Mouse (Mus musculus): Measurements from ENCODE around the gene Oxnad1. TPM values are rescaled to one million over a fixed set of nuclear protein-coding genes. Genes with fewer than 3 reads are reported as not detected.
"Not testable (repeated sequence)": the region's sequence is repeated elsewhere in the genome, so short reads cannot be mapped to it uniquely, and the experiment has no call there.

Oxnad1 gene
- polyA plus RNA-seq, 1 experiment from 2014 or later = 39.1 TPM

GRCm38 (mm10) chr14:32073211-32073685 lies 11.9 kb upstream of the Oxnad1 start:
- 67% methylated on average over 8 of the region's 8 CpGs for WGBS

DNA sequence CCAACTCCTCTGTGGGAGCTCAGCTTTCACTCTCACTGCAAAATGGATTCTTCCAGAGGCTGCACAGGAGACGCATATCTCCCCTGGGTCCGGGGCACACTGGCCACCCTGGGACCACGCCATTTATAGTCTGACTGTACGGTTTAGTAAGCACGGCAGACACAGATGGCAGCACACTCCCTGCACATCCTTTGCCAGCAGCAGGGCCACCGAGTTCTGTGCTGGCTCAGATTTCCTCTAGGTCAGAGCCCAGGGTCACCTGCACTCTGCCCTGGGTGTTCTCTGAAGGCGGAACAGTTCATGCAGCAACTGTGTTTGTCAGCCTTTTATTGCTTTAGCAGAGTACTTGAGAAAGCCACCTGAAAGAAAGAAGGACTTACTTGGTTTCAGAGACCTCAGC lies 11.3 kb upstream of the Oxnad1 start:
- Histone ChIP-seq H3K9me3 (no peaks in the 10 kb centered on the region), H3K4me3 (replicated peaks) (no peak overlapping the region), H3K9ac (no peak overlapping the region), H3K4me1 (replicated peaks) (no peaks in the 10 kb centered on the region), H3K27ac (no peak overlapping the region), H3K27me3 (replicated peaks) (no peaks in the 10 kb centered on the region), H3K36me3 (no peaks in the 10 kb centered on the region), H3K4me2 (replicated peaks) (no peak overlapping the region)
- 62% methylated on average over 7 of the region's 7 CpGs for WGBS
- ATAC-seq = no peak

More at GRCm38 (mm10) chr14:32073211-32073685, 11.9 kb upstream of the Oxnad1 start:
- H3K9ac ChIP-seq = no peak overlapping the region
- no peak overlapping the region for H3K4me2 ChIP-seq (replicated peaks)
- H3K4me3 ChIP-seq (replicated peaks) = no peak overlapping the region
- no peaks in the 10 kb centered on the region for H3K9me3 ChIP-seq
- H3K27ac ChIP-seq = no peak overlapping the region
- no peak for ATAC-seq
- H3K27me3 ChIP-seq (replicated peaks) = no peaks in the 10 kb centered on the region
- H3K36me3 ChIP-seq = no peaks in the 10 kb centered on the region
- no peaks in the 10 kb centered on the region for H3K4me1 ChIP-seq (replicated peaks)

DNA sequence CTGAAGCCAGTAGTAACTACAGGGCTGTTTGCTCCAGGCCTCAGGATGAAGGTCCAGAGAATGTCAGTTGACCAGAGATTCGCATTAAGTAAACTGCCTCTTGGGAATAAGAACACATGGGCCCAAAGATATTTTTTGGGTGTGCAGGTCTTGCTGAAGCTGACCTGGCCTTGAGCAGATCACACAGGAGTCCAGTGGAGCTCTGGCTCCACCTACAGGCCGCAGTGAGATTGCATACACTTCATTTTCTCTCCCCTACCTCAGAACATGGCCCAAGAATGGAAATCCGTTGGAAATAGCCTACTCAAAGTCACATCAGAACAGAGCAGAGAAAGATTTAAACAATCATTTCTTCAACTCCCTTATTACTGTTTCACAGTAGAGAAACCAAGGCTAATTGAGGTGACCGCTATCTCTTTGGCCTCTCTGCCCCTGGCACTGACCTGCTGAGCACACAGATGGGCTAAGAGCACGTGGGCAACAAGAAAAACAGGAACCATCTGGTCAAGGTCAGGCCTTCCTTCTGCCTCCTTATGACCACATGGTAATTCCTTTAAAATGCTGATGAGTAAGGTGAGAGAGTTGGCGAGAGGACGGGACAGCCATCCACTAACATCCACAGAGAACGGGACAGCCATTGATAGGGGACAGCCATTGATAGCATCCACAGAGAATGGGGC lies 8.1 kb upstream of the Oxnad1 start:
- Histone ChIP-seq H3K27me3 (replicated peaks) (no peaks in the 10 kb centered on the region), H3K9me3 (no peaks in the 10 kb centered on the region), H3K4me1 (replicated peaks) (no peaks in the 10 kb centered on the region), H3K36me3 (peaks cover 6% of the 10 kb centered on the region; the same call in 1 of the 2 replicates), H3K27ac (no peak overlapping the region), H3K4me2 (replicated peaks) (no peak overlapping the region), H3K4me3 (replicated peaks) (no peak overlapping the region), H3K9ac (no peak overlapping the region)
- 52% methylated on average over 8 of the region's 8 CpGs for WGBS
- peak; percentile 47; the same call in 1 of the 2 replicates for ATAC-seq

- no peaks in the 10 kb centered on the region for H3K27me3 ChIP-seq (replicated peaks)
- peaks cover 12% of the 10 kb centered on the region for H3K36me3 ChIP-seq
- no peak overlapping the region for H3K4me2 ChIP-seq (replicated peaks)
- 80% methylated on average over 10 of the region's 10 CpGs for WGBS
- H3K4me3 ChIP-seq (replicated peaks) = no peak overlapping the region
- no peaks in the 10 kb centered on the region for H3K9me3 ChIP-seq
- no peak overlapping the region for H3K27ac ChIP-seq
- no peaks in the 10 kb centered on the region for H3K4me1 ChIP-seq (replicated peaks)
- no peak overlapping the region for H3K9ac ChIP-seq
- ATAC-seq = no peak
Measured at GRCm38 (mm10) chr14:32081026-32081425, 4.1 kb upstream of the Oxnad1 start.

DNA sequence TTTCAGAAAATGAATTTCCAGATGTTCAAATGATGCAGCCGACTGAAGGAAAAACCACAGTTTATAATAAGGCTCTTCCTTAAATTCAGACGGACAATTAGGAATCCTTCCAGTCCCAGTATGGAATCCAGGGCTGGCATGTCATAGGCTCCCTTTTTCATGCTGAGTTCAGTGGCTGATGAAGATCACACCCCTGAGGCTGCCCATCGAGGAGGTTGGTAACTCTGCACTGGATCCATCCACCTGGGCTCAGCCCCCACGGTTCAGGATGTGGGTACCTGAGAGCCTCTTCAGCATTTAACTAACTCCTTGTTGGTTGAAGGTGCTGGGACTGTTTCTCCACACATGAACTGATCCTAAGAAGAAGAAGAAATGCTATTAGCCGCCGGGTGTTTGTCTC lies 2.3 kb upstream of the Oxnad1 start:
- WGBS = 92% methylated on average over 6 of the region's 6 CpGs
- Histone ChIP-seq H3K4me1 (replicated peaks) (0 out of 2 replicates have a peak, but pooled peaks cover 5% of the 10 kb centered on the region), H3K27ac (no peak overlapping the region), H3K4me2 (replicated peaks) (no peak overlapping the region), H3K9ac (no peak overlapping the region), H3K36me3 (peaks cover 12% of the 10 kb centered on the region), H3K9me3 (no peaks in the 10 kb centered on the region), H3K27me3 (replicated peaks) (no peaks in the 10 kb centered on the region), H3K4me3 (replicated peaks) (no peak overlapping the region)
- no peak for ATAC-seq

DNA sequence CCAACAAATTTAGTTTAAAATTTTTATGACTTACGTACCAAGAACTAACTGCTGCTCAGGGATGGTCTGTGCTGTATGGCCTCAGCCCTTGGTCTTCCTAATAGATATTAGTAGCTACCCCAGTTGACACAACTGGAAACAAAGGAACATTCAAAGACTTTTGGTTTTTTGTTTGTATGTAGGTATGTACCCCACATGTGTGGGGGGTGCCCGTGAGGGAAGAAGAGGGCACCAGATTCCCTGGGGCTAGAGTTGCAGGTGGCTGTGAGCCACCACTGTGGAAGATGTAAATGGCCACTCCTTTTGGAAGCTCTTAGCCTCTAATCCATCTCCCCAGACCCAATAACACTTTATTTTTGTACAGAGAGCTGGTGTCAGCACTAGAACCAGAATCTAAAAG lies 1.7 kb upstream of the Oxnad1 start:
- Histone ChIP-seq H3K36me3 (peaks cover 12% of the 10 kb centered on the region), H3K9ac (no peak overlapping the region), H3K4me3 (replicated peaks) (no peak overlapping the region), H3K27me3 (replicated peaks) (no peaks in the 10 kb centered on the region), H3K4me1 (replicated peaks) (0 out of 2 replicates have a peak, but pooled peaks cover 5% of the 10 kb centered on the region), H3K9me3 (no peaks in the 10 kb centered on the region), H3K4me2 (replicated peaks) (no peak overlapping the region), H3K27ac (no peak overlapping the region)
- no peak for ATAC-seq
- WGBS = 96% methylated on average over 2 of the region's 2 CpGs

DNA sequence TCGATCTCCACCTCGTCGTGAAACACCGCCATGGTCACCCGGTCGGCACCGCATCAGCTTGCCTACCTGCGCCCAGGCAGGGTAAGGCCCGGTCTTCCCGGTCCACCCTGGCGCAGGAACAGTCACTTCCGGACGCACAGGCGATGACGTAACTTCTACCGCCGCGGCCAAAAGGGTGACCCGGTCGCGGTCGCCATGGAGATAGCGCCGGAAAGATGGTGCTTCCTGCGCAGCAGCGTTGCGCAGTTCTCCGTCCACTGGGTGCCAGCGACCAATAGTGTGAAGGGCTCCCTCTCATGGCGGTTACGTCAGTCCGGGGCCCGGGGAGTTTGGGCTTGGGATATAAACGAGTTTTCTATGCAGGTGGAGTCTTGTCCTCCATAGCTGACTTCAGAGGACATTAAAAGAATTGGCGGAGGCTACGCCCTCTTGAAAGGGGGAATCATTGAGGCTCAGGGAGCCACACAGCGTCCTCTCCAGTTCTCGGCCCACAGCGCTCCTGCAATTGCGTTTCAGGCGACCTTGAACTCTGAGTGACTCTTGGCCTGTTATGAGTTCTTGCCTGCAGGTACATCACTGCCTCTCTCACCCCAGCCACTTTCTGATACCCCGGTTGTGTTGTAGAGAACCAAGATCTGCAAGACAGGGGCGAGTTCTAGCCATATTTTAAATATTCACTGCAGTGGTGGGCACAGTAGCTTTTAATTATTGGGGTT lies 470 bp downstream of the Oxnad1 start, which contains the start of gene Dph3:
Gene Dph3, minus strand, starts transcription at position 244 of the 716 bp plus-strand sequence.
- Histone ChIP-seq H3K4me1 (replicated peaks) (0 out of 2 replicates have a peak, but pooled peaks cover 5% of the 10 kb centered on the region), H3K4me3 (replicated peaks) (peak within 1 kb of the TSS; percentile 63), H3K9me3 (no peaks in the 10 kb centered on the region), H3K36me3 (peaks cover 12% of the 10 kb centered on the region), H3K27me3 (replicated peaks) (no peaks in the 10 kb centered on the region), H3K9ac (peak within 1 kb of the TSS; percentile 60), H3K4me2 (replicated peaks) (peak within 1 kb of the TSS; percentile 56), H3K27ac (peak within 1 kb of the TSS; percentile 87)
- under 1% methylated on average over 43 of the region's 43 CpGs for WGBS
- ATAC-seq = peak; percentile 99

- peak overlapping the region; percentile 63 for H3K4me3 ChIP-seq (replicated peaks)
- no peaks in the 10 kb centered on the region for H3K9me3 ChIP-seq
- no peaks in the 10 kb centered on the region for H3K27me3 ChIP-seq (replicated peaks)
- H3K4me2 ChIP-seq (replicated peaks) = peak overlapping the region; percentile 56
- 6% methylated on average over 8 of the region's 8 CpGs for WGBS
- H3K36me3 ChIP-seq = peaks cover 12% of the 10 kb centered on the region
- no peak for ATAC-seq
- H3K4me1 ChIP-seq (replicated peaks) = 0 out of 2 replicates have a peak, but pooled peaks cover 5% of the 10 kb centered on the region
- H3K9ac ChIP-seq = peak overlapping the region; percentile 50
- peak overlapping the region; percentile 87 for H3K27ac ChIP-seq
Measured at GRCm38 (mm10) chr14:32086226-32086625, 1.1 kb downstream of the Oxnad1 start.

DNA sequence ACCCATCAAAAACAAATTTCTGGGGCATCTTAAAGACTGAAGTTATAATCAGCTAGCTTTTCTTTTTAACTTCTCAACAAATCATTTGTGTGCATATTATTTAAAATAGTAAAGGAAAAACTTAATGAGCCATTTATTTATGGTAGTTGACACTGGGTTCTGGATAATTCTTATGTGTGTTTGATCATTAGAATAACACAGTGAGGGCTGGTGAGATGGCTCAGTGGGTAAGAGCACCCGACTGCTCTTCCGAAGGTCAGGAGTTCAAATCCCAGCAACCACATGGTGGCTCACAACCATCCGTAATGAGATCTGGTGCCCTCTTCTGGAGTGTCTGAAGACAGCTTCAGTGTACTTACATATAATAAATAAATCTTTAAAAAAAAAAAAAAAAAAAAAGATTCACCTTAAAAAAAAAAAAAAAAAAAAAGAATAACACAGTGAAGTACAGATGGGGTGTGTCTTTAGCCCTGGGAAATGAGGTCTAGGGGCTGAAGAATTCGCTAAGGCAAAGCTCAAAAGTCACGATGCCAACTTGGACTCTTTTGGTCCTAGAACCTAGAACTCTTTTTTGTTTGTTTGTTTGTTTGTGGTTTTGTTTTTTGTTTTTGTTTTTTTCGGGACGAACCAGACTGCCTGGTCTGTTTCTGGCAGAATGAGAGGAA lies 2.5 kb downstream of the Oxnad1 start:
- H3K9me3 ChIP-seq; H3K4me3 ChIP-seq (replicated peaks); H3K4me2 ChIP-seq (replicated peaks); H3K36me3 ChIP-seq; H3K4me1 ChIP-seq (replicated peaks); H3K27ac ChIP-seq; H3K27me3 ChIP-seq (replicated peaks); ATAC-seq; H3K9ac ChIP-seq: not testable (repeated sequence)
- WGBS = 90% methylated on average over 7 of the region's 7 CpGs

DNA sequence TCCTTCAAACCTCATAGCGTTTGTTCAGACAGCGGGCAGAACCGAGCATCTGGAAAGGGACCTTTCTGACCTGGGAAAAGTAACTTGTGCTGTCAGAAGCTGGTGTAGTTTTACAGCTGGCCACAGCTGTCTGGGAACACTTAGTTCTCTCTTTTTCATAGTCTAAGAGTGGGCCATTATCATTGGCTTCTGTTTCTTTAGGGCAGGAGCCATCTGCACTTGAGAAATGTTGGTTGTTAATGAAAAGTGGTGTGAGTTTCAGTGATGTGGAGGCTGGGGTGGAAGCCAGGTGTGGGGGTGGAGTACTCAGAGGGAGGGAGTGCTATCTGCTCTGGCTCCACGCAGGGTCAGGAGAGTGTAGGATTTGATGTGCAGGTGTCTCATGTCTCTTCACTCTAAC lies 6.0 kb downstream of the Oxnad1 start:
- Histone ChIP-seq H3K4me1 (replicated peaks) (0 out of 2 replicates have a peak, but pooled peaks cover 8% of the 10 kb centered on the region), H3K4me2 (replicated peaks) (no peak overlapping the region), H3K36me3 (peaks cover 9% of the 10 kb centered on the region), H3K27ac (no peak overlapping the region), H3K4me3 (replicated peaks) (no peak overlapping the region), H3K9me3 (no peaks in the 10 kb centered on the region), H3K27me3 (replicated peaks) (no peaks in the 10 kb centered on the region), H3K9ac (no peak overlapping the region)
- ATAC-seq = no peak
- 57% methylated on average over 4 of the region's 4 CpGs for WGBS

- H3K9me3 ChIP-seq = no peaks in the 10 kb centered on the region
- peaks cover 9% of the 10 kb centered on the region for H3K36me3 ChIP-seq
- WGBS = 87% methylated on average over 4 of the region's 4 CpGs
- H3K9ac ChIP-seq = no peak overlapping the region
- no peak for ATAC-seq
- H3K27me3 ChIP-seq (replicated peaks) = no peaks in the 10 kb centered on the region
- no peak overlapping the region for H3K4me3 ChIP-seq (replicated peaks)
- no peak overlapping the region for H3K27ac ChIP-seq
- 0 out of 2 replicates have a peak, but pooled peaks cover 8% of the 10 kb centered on the region for H3K4me1 ChIP-seq (replicated peaks)
- no peak overlapping the region for H3K4me2 ChIP-seq (replicated peaks)
Measured at GRCm38 (mm10) chr14:32091704-32092103, 6.5 kb downstream of the Oxnad1 start.

DNA sequence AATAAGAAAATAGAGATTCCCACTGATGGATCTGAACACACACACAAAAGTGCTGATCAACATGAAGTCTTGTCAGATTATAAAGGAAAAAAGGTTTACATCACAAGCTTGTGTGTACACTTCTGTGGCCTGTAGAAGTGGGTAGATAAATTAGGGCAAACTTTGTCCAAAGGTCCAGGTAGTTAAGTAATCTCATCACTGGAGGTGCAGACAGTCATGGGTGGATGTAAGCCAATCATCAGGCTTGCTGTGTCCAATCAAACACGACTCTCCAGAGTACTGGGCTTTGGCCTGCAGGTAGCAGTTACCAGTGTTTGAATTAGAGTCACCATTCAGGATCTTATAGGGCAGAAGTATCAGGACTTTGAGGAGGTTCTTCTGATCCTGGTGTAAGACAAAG lies 7.8 kb downstream of the Oxnad1 start:
- no peaks in the 10 kb centered on the region for H3K9me3 ChIP-seq
- ATAC-seq = no peak
- WGBS = 62% methylated on average over 1 of the region's 1 CpGs
- H3K4me1 ChIP-seq (replicated peaks) = 0 out of 2 replicates have a peak, but pooled peaks cover 2% of the 10 kb centered on the region
- no peak overlapping the region for H3K27ac ChIP-seq
- no peak overlapping the region for H3K4me3 ChIP-seq (replicated peaks)
- no peaks in the 10 kb centered on the region for H3K27me3 ChIP-seq (replicated peaks)
- H3K9ac ChIP-seq = no peak overlapping the region
- no peak overlapping the region for H3K4me2 ChIP-seq (replicated peaks)
- H3K36me3 ChIP-seq = peaks cover 18% of the 10 kb centered on the region
